Mouse (Mus musculus) hindlimb bud, embryonic 11.5 days (tissue): ENCODE measurements around the gene Cd72.
"Not testable (repeated sequence)": the region's sequence is repeated elsewhere in the genome, so short reads cannot be mapped to it uniquely, and the experiment has no call there.

ENCODE experiments used
- DNase-seq: peaks from one replicate; pipeline ENCODE4 v3.0.0-alpha.2; 2012; ENCODE audit warnings: low read depth, low spot score; ENCODE audit errors: extremely low spot score

Cd72 gene

GRCm38 (mm10) chr4:43454041-43454836, at the start of gene Cd72:
Gene Cd72 (minus strand): TSS chr4:43454628.
- no peak for DNase-seq

- no peak for DNase-seq
These were observed 49.1 kb upstream of the Cd72 start for GRCm38 (mm10) chr4:43503506-43503905.

- no peak for DNase-seq
These were observed 48.6 kb upstream of the Cd72 start for GRCm38 (mm10) chr4:43503041-43503440.

DNA sequence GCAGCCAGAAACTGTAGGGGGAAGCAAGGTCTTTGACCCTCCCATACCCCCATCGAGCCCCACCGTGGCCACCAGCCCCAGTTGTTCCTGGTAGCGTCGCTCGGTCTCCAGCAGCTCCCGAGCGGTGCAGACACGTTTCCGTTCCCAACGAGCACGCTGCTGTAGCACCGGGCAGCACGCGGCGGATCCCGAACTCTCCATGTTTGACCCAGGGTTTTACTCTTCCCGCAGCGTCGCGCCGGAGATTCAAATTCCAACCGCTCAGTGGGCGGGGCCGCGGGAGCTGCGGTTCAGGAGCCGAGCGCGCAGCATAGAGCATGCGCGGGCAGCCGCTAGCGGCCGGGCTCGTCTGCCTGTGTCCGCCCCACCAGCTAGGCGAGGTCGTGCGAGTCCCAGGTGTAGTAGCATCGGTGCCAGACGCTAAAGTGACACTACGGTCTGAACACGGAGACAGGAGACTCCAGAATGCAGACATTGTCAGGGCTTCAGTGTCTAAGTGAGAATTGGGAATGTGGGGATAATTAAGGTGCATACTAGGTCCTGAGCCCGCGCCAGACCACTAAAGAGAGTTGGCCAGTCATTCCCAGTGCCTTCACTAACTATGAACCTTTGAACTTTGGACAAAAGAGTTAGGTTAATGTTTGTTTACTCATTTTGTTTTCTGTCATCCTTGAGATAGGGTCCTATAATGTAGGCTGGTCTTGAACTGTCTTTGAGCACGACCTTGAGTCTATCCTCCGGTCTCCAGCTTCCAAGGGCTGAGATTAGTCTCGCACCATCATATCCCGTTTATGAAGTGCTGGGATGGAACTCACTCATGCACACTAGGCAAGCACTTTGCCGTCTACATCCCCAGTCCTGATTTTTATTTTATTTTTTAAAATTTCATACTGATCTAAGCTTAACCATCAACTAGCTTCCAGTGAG, 45.2 kb upstream of the Cd72 start, which contains the start of gene Arhgef39:
Gene Arhgef39 (minus strand): TSS at position 289 of the 927 bp plus-strand sequence.
- no peak for DNase-seq

DNA sequence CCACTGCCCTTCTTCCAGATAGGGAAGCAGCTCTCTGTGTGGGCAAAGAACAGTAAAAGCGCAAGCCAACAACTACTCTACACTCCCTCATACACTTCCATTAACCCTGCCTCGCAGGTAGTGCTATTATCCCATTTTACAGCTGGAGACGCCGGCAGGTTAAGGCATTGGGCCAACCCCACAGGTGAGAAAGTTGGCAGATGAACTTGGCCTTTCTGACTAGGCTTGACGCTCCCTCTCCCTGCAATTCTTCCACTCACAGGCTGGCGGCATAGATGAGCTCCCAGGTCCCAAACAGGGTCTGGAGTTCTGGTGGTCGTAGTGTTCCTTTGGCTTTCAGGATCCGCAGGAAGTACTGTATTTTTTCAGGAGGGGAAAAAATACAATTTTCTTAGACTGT, 44.6 kb upstream of the Cd72 start:
- DNase-seq = no peak

- no peak for DNase-seq
These were observed 43.5 kb upstream of the Cd72 start for GRCm38 (mm10) chr4:43497946-43498345.

DNA sequence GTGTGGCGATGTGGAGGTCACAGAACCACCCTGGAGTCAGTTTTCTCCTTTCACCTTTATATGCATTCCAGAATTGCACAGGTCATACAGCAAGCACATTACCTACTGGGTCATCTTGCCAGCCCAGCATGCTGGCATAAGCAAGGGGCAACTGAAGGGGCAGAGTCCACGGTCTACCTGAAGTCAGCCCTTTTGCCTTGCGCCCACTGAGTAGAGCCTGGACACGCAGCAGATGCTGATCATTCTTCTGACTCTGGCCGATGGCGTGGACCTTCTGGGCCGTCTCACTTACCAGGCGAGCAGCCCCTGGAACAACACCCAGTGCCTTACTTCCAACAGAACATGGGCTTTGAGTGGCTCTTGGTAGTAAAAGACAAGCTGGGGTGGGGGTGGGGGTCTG, 43.0 kb upstream of the Cd72 start:
- no peak for DNase-seq

GRCm38 (mm10) chr4:43496587-43496986, 42.2 kb upstream of the Cd72 start:
- no peak for DNase-seq

DNA sequence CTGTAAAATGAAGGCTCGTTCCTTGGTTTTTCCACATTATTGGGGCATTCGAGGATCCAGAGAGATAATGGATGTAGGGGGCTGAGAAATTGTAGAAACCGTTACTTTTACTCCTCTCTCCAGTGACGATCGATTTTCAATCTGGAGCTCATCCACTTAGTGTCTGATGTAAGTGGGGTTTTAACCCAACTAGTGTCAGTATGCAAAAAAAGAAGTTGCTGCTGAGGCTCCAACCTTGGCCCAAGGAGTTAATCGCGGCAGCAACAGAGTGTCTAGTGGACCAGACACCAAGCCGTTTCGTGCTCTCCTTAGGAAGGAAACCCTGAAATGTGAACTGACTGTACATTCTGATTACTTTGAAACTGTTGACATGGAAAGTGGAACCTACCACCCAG, 39.4 kb upstream of the Cd72 start:
- DNase-seq = no peak

- DNase-seq = no peak
These were observed 38.9 kb upstream of the Cd72 start for GRCm38 (mm10) chr4:43493186-43493845.

GRCm38 (mm10) chr4:43492821-43493185, 38.4 kb upstream of the Cd72 start, which contains the start of gene Ccdc107:
Gene Ccdc107 (plus strand): TSS chr4:43492900.
- peak; percentile 93 for DNase-seq

DNA sequence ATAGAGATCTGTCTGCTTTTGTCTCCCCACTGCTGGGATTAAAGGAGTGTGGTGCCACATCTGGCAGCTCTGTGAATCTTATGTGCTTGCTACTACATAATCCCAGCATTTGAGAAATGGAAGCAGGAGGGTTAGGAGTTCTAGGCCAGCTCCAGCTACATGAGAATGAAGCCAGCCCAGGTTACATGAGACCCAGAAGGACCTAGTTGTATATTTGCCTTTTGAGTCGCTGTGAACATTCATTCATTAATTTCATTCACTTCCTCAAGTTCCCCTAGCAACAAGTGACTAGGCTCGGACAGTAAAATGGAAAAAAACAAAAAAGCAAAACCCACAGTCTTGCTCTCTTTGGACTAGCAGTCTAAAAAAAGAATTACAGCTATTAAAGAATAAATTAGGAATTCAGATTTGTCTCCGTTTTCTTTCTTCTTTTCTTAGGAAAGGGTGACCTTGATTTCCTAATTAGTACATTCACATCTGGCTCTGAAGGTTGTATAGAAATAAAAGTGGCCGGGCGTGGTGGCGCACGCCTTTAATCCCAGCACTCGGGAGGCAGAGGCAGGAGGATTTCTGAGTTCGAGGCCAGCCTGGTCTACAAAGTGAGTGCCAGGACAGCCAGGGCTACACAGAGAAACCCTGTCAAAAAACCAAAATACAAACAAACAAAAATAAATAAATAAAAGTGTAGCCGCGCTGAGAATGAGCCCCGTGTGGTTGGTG, 37.8 kb upstream of the Cd72 start:
- no peak for DNase-seq

- no peak for DNase-seq
These were observed 36.4 kb upstream of the Cd72 start for GRCm38 (mm10) chr4:43490801-43491200.

DNA sequence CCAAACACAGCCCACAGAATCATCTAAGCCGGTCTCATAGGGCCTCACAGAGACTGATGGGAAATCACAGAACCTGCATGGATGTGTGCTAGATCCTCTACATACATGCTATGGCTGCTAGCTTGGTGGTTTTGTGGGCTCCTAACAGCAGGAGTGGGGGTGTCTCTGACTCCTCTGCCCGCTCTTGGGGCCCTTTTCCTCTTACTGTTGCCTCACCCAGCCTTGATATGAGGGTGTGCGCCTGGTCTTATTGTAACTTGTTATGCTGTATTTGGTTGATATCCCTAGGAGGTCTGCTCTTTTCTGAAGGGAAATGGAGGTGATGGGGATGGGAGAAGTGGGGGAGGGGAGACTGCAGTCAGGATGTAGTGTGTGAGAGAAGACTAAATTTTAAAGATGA, 35.2 kb upstream of the Cd72 start:
- DNase-seq = no peak

GRCm38 (mm10) chr4:43485666-43486065, 31.2 kb upstream of the Cd72 start:
- not testable (repeated sequence) for DNase-seq

- DNase-seq = no peak
These were observed 29.2 kb upstream of the Cd72 start, which contains the start of gene Sit1 for GRCm38 (mm10) chr4:43483535-43484091. Gene Sit1 (minus strand): TSS chr4:43483734.

GRCm38 (mm10) chr4:43482591-43482990, 28.2 kb upstream of the Cd72 start:
- DNase-seq = no peak

DNA sequence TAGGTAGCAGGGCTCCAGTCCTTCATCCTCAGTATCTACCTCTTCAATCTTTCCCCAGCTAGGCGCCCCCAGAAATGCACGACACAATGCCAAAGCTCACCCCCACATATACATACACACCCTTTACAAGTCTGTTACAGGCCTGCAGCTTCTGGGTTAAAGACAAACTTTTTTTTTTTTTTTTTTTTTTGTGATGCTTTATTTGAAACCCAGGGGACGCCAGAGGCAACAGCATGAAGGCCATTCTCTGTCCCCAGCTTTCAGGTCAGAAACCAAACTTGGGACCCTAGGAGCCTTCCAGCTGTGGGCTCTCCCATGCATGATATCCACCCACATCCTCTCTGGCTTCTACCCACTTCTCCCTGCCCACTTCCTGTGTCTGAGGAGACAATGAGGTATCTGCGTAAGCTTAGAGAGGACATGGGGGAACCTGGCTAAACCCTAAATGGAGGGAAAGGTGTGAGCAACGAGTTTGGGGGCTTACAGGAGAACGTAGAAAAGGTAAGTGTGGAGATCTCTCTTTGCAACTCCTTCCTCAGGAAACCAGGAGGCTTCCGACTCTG, 27.5 kb upstream of the Cd72 start:
- DNase-seq = no peak

DNA sequence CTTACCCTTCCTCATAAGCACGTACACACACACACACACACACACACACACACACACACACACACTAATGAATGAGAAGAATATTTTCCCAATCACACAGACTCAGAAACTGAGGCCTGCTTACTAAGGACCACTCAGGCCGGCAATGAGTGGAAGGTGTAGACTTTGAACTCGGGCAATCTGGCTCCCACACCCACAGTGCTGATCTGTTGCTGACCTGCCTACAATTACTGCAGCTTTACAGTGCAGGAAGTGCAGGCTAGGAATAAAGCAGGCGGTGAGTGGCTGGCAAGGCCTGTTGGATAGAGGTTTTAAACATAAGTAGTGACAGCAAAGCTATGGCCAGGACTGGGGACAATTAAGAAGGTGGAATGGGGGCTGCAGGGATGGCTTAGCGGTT, 26.6 kb upstream of the Cd72 start:
- no peak for DNase-seq
